Mouse (Mus musculus): ENCODE results near the gene Uncx. TPM values are rescaled to one million over a fixed set of nuclear protein-coding genes. Genes with fewer than 3 reads are reported as not detected.

Uncx gene
- polyA plus RNA-seq (2015; fragmentation: Nextera tagmentation; extraction: Ambion mirVana): not detected in 2 replicates

DNA sequence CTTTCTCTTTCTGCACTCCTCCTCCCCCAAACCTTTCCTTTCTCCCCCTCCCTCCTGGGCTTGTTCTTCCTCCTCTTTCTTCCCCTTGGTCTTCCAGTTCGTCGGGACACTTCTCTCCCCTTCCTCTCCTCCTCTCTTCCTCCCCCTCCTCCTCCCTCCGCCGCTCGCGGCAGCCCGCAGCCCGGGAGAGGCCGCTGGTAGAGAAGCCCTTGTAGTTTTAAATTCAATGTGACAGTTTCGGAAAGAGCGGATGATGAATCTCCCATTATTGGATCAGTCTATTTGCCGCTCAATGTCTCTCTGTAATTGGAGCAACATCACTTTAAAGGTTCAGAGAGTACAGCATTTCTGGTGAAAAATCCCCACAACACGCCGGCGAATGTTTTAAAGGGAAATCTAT, at the start of gene Uncx:
TSS of gene Uncx (plus strand) at position 281 of the 400 bp plus-strand sequence.
- 1% methylated on average over 15 of the region's 15 CpGs for WGBS
- peaks cover 95% of the 10 kb centered on the region for H3K27me3 ChIP-seq
- ATAC-seq (replicated peaks; ENCODE audit: insufficient number of reproducible peaks, insufficient read depth, low FRiP score, low read depth): no peak
- H3K4me2 ChIP-seq: peak within 1 kb of the TSS; percentile 2; the same call in 1 of the 2 replicates
- no peak within 1 kb of the TSS for H3K27ac ChIP-seq
- no peaks in the 10 kb centered on the region for H3K9me3 ChIP-seq (replicated peaks)
- H3K4me1 ChIP-seq (replicated peaks): peaks cover 31% of the 10 kb centered on the region
- no peaks in the 10 kb centered on the region for H3K36me3 ChIP-seq
- H3K4me3 ChIP-seq: peak within 1 kb of the TSS; percentile 13; the same call in 1 of the 2 replicates
- H3K9ac ChIP-seq: no peak within 1 kb of the TSS

DNA sequence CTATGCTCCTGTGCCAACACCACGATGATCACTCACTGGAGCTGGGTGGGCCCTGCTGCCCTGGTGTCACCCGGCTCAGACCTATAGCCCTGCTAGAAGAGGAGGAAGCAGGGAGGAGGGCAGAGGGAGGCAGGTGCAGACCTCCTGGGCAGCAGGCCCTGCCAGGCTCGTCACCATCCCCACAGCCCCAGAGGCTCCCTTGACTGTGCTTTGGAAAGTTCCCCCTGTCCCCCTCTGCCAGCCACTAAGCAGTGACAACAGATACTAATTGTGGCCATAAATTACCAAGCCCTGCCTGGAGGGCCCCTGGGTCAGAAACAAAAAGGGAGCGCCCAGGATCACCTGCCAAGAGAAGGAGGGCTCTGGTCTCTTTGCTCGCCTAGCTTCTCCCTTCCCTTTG, 49.6 kb upstream of the Uncx start:
- ATAC-seq (replicated peaks; ENCODE audit: insufficient number of reproducible peaks, insufficient read depth, low FRiP score, low read depth): no peak
- H3K4me2 ChIP-seq: no peak overlapping the region
- H3K9ac ChIP-seq: no peak overlapping the region
- H3K4me3 ChIP-seq: no peak overlapping the region
- H3K9me3 ChIP-seq (replicated peaks): no peaks in the 10 kb centered on the region
- H3K27ac ChIP-seq: no peak overlapping the region
- H3K36me3 ChIP-seq: no peaks in the 10 kb centered on the region
- 62% methylated on average over 5 of the region's 5 CpGs for WGBS
- H3K4me1 ChIP-seq (replicated peaks): peaks cover 5% of the 10 kb centered on the region; the same call in 1 of the 2 replicates
- peaks cover 41% of the 10 kb centered on the region for H3K27me3 ChIP-seq

DNA sequence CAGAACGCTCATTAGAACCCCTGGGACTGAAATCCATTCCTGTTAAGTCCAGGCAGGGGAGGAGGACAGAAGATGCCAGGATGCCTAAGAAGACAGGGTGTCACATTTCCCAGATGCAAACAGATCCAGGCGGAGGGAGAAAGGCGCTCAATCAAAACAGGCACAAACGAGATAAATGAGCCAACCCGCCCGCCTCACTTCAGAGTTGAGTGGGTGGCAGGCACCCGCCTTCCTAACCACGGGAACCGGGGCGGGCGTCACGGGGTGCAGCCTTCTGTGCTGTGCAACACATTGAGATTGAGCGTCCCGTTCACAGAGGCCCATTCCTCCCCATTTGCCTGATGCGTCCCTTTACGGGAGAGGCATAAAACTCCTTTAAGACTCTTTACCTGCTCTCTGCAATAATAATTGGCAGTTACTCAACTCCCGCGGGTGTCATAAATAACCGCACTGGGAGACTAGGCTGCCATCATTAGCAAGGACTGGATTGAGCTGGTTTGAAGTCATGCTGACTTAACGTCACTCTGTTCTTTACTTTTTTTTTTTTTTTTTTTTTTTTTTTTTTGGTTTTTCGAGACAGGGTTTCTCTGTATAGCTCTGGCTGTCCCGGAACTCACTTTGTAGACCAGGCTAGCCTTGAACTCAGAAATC, 48.1 kb upstream of the Uncx start:
- Histone ChIP-seq H3K27ac (no peak overlapping the region), H3K9me3 (replicated peaks) (no peaks in the 10 kb centered on the region), H3K36me3 (no peaks in the 10 kb centered on the region), H3K4me1 (replicated peaks) (peaks cover 5% of the 10 kb centered on the region; the same call in 1 of the 2 replicates), H3K4me3 (no peak overlapping the region), H3K27me3 (peaks cover 37% of the 10 kb centered on the region), H3K4me2 (0 out of 2 replicates have a peak overlapping the region, but pooled peaks have one; percentile 25), H3K9ac (no peak overlapping the region)
- 35% methylated on average over 22 of the region's 22 CpGs for WGBS
- no peak for ATAC-seq (replicated peaks; ENCODE audit: insufficient number of reproducible peaks, insufficient read depth, low FRiP score, low read depth)

DNA sequence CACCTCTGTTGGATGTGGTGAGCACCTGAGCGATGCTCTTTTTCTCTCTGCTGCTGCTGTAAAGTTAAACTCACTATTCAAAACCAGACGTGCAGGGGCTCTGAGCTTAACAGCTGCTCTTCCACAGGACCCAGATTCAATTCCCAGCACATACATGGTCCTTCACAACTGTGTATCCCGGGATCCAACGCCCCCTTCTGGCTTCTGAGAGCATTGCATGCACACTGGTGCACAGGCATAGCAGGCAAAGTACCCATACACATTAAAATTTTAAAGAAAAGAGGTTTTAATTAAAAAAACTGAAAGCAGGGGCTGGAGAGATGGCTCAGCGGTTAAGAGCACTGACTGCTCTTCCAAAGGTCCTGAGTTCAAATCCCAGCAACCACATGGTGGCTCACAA, 46.4 kb upstream of the Uncx start:
- WGBS: 58% methylated on average over 5 of the region's 5 CpGs
- Histone ChIP-seq H3K9me3 (replicated peaks) (no peaks in the 10 kb centered on the region), H3K27ac (no peak overlapping the region), H3K4me1 (replicated peaks) (peaks cover 5% of the 10 kb centered on the region; the same call in 1 of the 2 replicates), H3K4me2 (no peak overlapping the region), H3K4me3 (no peak overlapping the region), H3K36me3 (no peaks in the 10 kb centered on the region), H3K27me3 (peaks cover 26% of the 10 kb centered on the region), H3K9ac (no peak overlapping the region)
- no peak for ATAC-seq (replicated peaks; ENCODE audit: insufficient number of reproducible peaks, insufficient read depth, low FRiP score, low read depth)

DNA sequence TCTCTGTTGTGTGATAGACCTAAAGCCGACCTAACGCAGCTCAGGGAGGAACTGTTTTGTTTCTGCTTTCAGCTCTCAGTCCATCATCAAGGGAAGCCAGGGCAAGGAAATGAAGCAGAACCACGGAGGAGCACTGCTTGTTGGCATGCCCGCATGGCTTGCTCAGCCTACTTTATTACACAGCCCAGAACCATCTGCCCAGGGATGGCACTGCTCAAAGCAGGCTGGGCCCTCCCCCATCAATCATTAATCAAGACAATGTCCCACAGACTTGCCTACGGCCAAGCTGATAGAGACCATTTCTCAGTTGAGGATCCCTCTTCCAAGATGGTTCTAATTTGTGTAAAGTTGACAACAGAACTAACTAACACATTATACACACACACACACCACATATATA, 44.5 kb upstream of the Uncx start:
- Histone ChIP-seq H3K27ac (no peak overlapping the region), H3K27me3 (peaks cover 30% of the 10 kb centered on the region), H3K4me2 (no peak overlapping the region), H3K9me3 (replicated peaks) (no peaks in the 10 kb centered on the region), H3K4me3 (no peak overlapping the region), H3K4me1 (replicated peaks) (peaks cover 5% of the 10 kb centered on the region; the same call in 1 of the 2 replicates), H3K36me3 (no peaks in the 10 kb centered on the region), H3K9ac (no peak overlapping the region)
- ATAC-seq (replicated peaks; ENCODE audit: insufficient number of reproducible peaks, insufficient read depth, low FRiP score, low read depth): no peak
- 32% methylated on average over 5 of the region's 5 CpGs for WGBS

DNA sequence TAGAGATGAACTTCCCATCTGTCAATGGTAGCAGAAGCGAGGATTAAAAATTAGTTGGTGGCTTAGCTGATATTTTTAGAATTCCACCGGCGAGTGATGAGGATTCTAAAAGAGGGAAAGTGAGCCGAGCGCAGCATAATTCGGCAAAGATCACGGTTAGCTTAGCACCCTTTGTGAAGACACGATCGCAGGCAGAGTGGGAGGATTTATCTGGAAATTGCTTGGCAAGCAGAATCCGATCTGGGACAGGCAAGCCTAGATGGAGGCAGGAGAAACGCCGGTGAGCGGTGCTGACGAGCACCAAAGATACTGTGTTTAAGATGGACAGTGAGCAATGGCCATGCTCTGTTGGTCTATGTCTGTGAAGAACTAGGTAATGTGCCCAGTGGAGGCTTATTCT, 41.0 kb upstream of the Uncx start:
- H3K36me3 ChIP-seq: no peaks in the 10 kb centered on the region
- ATAC-seq (replicated peaks; ENCODE audit: insufficient number of reproducible peaks, insufficient read depth, low FRiP score, low read depth): no peak
- H3K27me3 ChIP-seq: peaks cover 34% of the 10 kb centered on the region
- H3K4me1 ChIP-seq (replicated peaks): no peaks in the 10 kb centered on the region
- no peak overlapping the region for H3K27ac ChIP-seq
- WGBS: 73% methylated on average over 14 of the region's 14 CpGs
- no peak overlapping the region for H3K9ac ChIP-seq
- H3K4me2 ChIP-seq: no peak overlapping the region
- no peaks in the 10 kb centered on the region for H3K9me3 ChIP-seq (replicated peaks)
- H3K4me3 ChIP-seq: no peak overlapping the region

DNA sequence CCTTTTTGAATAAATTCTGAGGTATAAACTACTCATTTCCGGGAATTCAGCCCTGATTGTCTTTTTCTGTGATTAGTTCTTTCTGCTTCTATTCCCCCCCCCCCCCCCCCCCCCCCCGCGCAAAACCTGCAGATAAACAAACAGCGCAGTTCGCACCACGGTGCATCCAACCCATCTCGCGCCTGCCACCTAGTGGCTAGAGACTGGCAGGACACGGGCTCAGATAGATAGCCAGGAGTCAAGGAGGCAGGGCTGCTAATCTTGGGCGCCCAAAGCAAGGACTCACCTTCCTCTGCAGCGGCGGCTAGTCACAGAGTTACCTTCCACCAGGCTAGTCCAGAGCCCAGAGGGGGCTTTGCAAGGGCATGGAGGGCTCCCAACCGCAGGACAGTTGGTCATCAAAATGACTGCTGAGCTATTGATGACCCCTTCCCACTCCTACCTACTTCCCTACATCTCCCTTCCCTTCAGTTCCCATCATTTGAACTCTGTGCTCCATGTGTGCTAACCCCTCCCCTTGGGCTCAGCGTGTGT, 38.2 kb upstream of the Uncx start:
- no peak; the same call in 1 of the 2 replicates for ATAC-seq (replicated peaks; ENCODE audit: insufficient number of reproducible peaks, insufficient read depth, low FRiP score, low read depth)
- H3K27me3 ChIP-seq: peaks cover 47% of the 10 kb centered on the region

DNA sequence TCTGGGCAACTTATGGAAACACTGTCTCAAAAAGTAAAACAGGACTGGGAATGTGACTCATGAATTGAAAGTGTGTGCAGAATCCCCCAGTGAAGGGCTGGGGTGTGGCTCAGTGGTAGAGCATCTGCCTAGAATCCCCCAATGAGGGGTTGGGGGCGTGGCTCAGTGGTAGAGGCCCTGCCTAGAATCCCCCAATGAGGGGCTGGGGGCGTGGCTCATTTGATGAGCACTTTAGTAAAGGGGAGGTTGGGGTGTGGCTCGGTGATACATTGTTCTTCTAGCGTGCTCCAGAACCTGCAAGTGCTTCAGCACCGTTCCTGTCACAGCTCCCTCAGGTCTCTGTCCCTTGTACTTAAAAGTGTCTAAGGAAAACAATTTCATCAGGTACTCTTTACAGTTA, 37.1 kb upstream of the Uncx start:
- H3K4me1 ChIP-seq (replicated peaks): no peaks in the 10 kb centered on the region; the same call in 1 of the 2 replicates
- no peaks in the 10 kb centered on the region for H3K9me3 ChIP-seq (replicated peaks)
- WGBS: 22% methylated on average over 5 of the region's 5 CpGs
- no peak overlapping the region for H3K9ac ChIP-seq
- H3K27ac ChIP-seq: no peak overlapping the region
- H3K4me3 ChIP-seq: no peak overlapping the region
- no peak for ATAC-seq (replicated peaks; ENCODE audit: insufficient number of reproducible peaks, insufficient read depth, low FRiP score, low read depth)
- H3K36me3 ChIP-seq: no peaks in the 10 kb centered on the region
- peaks cover 56% of the 10 kb centered on the region for H3K27me3 ChIP-seq
- H3K4me2 ChIP-seq: no peak overlapping the region

More for the DNA sequence above, 38.2 kb upstream of the Uncx start:
- H3K4me1 ChIP-seq (replicated peaks): no peaks in the 10 kb centered on the region
- H3K4me2 ChIP-seq: no peak overlapping the region
- no peak overlapping the region for H3K27ac ChIP-seq
- no peaks in the 10 kb centered on the region for H3K36me3 ChIP-seq
- no peak overlapping the region for H3K9ac ChIP-seq
- WGBS: 6% methylated on average over 12 of the region's 14 CpGs
- no peak overlapping the region for H3K4me3 ChIP-seq
- H3K9me3 ChIP-seq (replicated peaks): no peaks in the 10 kb centered on the region

DNA sequence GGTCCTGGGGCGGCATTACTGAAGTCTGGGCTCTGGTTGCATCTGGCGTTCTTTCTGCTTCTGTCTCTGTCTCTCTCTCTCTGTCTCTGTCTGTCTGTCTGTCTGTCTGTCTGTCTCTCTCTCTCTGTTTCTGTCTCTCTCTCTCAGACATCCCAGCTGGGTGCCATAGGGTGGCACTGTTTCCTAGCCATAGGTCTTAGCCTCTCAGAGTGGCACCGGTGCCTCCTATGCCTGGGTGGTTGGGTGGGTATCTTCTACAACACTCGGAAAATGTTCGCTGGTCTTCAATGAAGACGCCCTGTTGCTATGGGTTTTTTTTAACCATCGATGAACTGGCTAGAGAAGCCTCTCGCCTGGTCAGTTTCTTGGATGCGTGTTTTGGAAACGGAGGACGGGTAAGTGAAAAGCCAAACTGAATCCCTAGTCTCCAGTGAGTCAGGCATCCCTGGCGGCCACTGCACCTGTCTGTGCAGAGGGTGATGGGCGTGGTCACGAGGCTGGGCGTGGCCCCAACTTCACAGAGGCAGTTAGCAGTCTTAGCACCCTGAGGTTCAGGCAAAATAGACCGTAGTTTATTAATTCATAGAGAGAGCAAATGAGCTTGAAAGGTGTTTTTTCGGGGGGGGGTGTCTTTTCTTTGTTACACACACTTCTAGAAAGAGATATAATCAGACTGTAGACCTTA, 32.5 kb upstream of the Uncx start:
- no peak for ATAC-seq (replicated peaks; ENCODE audit: insufficient number of reproducible peaks, insufficient read depth, low FRiP score, low read depth)
- Histone ChIP-seq H3K9ac (no peak overlapping the region), H3K4me1 (replicated peaks) (no peaks in the 10 kb centered on the region; the same call in 1 of the 2 replicates), H3K27ac (no peak overlapping the region), H3K27me3 (peaks cover 40% of the 10 kb centered on the region), H3K4me3 (no peak overlapping the region), H3K9me3 (replicated peaks) (no peaks in the 10 kb centered on the region), H3K36me3 (no peaks in the 10 kb centered on the region), H3K4me2 (no peak overlapping the region)
- 16% methylated on average over 17 of the region's 17 CpGs for WGBS

DNA sequence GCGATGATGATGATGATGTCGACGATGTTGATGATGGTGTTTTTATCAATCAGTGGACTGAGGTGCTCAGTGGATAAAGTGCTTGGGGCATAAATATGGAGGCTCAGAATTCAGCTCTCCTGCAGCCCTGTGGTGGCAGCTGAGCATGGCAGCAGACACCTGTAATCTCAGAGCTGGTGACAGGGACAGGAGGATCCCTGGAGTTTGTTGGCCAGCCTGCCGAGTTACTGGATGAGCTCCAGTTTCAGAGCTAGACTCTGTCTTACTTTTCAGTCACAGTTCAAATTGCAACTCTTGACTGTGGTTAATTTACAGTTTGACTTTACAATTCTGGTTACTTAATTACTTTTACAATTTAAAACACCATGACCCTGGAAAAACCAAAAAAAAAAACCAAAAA, 31.1 kb upstream of the Uncx start:
- H3K27me3 ChIP-seq: peaks cover 29% of the 10 kb centered on the region
- 76% methylated on average over 4 of the region's 4 CpGs for WGBS
- H3K9ac ChIP-seq: no peak overlapping the region
- no peak overlapping the region for H3K4me3 ChIP-seq
- no peak overlapping the region for H3K4me2 ChIP-seq
- H3K27ac ChIP-seq: no peak overlapping the region
- H3K36me3 ChIP-seq: no peaks in the 10 kb centered on the region
- H3K9me3 ChIP-seq (replicated peaks): no peaks in the 10 kb centered on the region
- H3K4me1 ChIP-seq (replicated peaks): peaks cover 5% of the 10 kb centered on the region
- ATAC-seq (replicated peaks; ENCODE audit: insufficient number of reproducible peaks, insufficient read depth, low FRiP score, low read depth): no peak

DNA sequence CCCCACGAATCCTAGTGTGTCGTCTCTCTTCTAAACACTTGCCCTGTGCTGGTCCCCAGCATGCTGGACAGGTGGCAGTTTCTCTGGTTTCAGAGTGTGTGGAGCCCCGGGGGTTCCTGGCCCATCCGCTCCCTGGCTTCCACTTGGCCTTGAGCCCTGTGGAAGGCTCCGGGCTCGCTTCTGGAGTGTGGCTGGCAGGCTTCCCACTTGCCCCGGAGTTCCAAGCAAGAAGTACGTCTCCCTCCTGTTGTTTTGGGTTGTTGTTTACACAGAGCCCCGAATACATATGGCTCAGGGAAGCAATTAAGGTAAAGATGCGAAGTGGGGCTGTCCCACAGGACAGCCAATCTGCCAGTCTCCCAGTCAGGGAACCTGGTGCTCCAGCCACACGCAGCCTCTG, 27.0 kb upstream of the Uncx start:
- peaks cover 20% of the 10 kb centered on the region for H3K4me1 ChIP-seq (replicated peaks)
- 21% methylated on average over 11 of the region's 11 CpGs for WGBS

More for the DNA sequence above, 27.0 kb upstream of the Uncx start:
- H3K27me3 ChIP-seq: peaks cover 6% of the 10 kb centered on the region; the same call in 1 of the 2 replicates
- peak overlapping the region; percentile 19; the same call in 1 of the 2 replicates for H3K4me2 ChIP-seq
- no peak overlapping the region for H3K4me3 ChIP-seq
- no peak for ATAC-seq (replicated peaks; ENCODE audit: insufficient number of reproducible peaks, insufficient read depth, low FRiP score, low read depth)
- H3K9me3 ChIP-seq (replicated peaks): no peaks in the 10 kb centered on the region
- no peaks in the 10 kb centered on the region for H3K36me3 ChIP-seq
- H3K9ac ChIP-seq: no peak overlapping the region; the same call in 1 of the 2 replicates
- no peak overlapping the region for H3K27ac ChIP-seq
